Mouse (Mus musculus) left cerebral cortex, adult 18-20 months (tissue): ENCODE measurements around the gene Acat2. TPM values are rescaled to one million over a fixed set of nuclear protein-coding genes. Genes with fewer than 3 reads are reported as not detected.
"Not testable (repeated sequence)": the region's sequence is repeated elsewhere in the genome, so short reads cannot be mapped to it uniquely, and the experiment has no call there.

ENCODE experiments used
- DNase-seq, 2 experiments: peaks; one replicate each; pipeline ENCODE4 v3.0.0; 2021 to 2022; ENCODE audit warnings: low spot score in 2 of 2, mixed read lengths in 1 of 2
- long read RNA-seq, 2 experiments: library from polyadenylated mRNA; stranded (forward); transcript quantifications; one replicate each; pipeline ENCODE4 v2.0.0; 2021
- total RNA-seq, 2 experiments: library from RNA; stranded (reverse); gene quantifications; 2 replicates each; pipeline ENCODE4 v1.2.3; 2021

The Acat2 gene
- 10 to 100 TPM; 63.4 to 71.2 TPM for total RNA-seq
- long read RNA-seq, experiment 1, transcript Acat2-201 (9 exons, 2,250 nt) = major isoform, 78 of 99 reads
- long read RNA-seq, experiment 1, transcript Acat2-203 (8 exons, 1,800 nt) = minor isoform, 12 of 99 reads
- long read RNA-seq, experiment 1, partial matches to known transcripts = 7 of 99 reads
- long read RNA-seq, experiment 1, other reads (novel, unspliced or antisense) = 2 of 99 reads
- long read RNA-seq, experiment 2, transcript Acat2-201 (9 exons, 2,250 nt) = major isoform, 69 of 95 reads
- long read RNA-seq, experiment 2, transcript Acat2-203 (8 exons, 1,800 nt) = minor isoform, 16 of 95 reads
- long read RNA-seq, experiment 2, partial matches to known transcripts = 1 of 95 reads
- long read RNA-seq, experiment 2, other reads (novel, unspliced or antisense) = 9 of 95 reads

GRCm38 (mm10) chr17:12960331-12960873, at the start of gene Acat2:
Gene Acat2 (minus strand): TSS chr17:12960747.
- DNase-seq = peak; percentile 91 to 94

GRCm38 (mm10) chr17:13009887-13010286, 49.3 kb upstream of the Acat2 start:
- DNase-seq = peak; percentile 9 to 13

GRCm38 (mm10) chr17:13008528-13008927, 48.0 kb upstream of the Acat2 start:
- DNase-seq = no peak

GRCm38 (mm10) chr17:13007730-13008425, 47.3 kb upstream of the Acat2 start:
- DNase-seq = peak; percentile 99

GRCm38 (mm10) chr17:13006984-13007383, 46.4 kb upstream of the Acat2 start:
- no peak for DNase-seq

- not testable (repeated sequence) for DNase-seq
Observed at GRCm38 (mm10) chr17:13006546-13006945, 46.0 kb upstream of the Acat2 start, which contains the start of gene Sod2. Gene Sod2 (plus strand): TSS chr17:13006846.

GRCm38 (mm10) chr17:13004436-13004835, 43.9 kb upstream of the Acat2 start:
- DNase-seq = not testable (repeated sequence)

- DNase-seq = not testable (repeated sequence)
Observed at GRCm38 (mm10) chr17:13002243-13002642, 41.7 kb upstream of the Acat2 start.

- no peak for DNase-seq
Observed at GRCm38 (mm10) chr17:12999069-12999468, 38.5 kb upstream of the Acat2 start.

GRCm38 (mm10) chr17:12997890-12998289, 37.3 kb upstream of the Acat2 start:
- no peak for DNase-seq

- peak; percentile 61 to 62 for DNase-seq
Observed at GRCm38 (mm10) chr17:12996345-12996744, 35.8 kb upstream of the Acat2 start.

- no peak for DNase-seq
Observed at GRCm38 (mm10) chr17:12994069-12994468, 33.5 kb upstream of the Acat2 start, which contains the start of gene Wtap. Gene Wtap (minus strand): TSS chr17:12994169.

- peak; percentile 93 to 95 for DNase-seq
Observed at GRCm38 (mm10) chr17:12992470-12992991, 32.0 kb upstream of the Acat2 start.

- DNase-seq = peak; percentile 80 to 87
Observed at GRCm38 (mm10) chr17:12991635-12992358, 31.2 kb upstream of the Acat2 start.

- DNase-seq = no peak
Observed at GRCm38 (mm10) chr17:12991194-12991634, 30.7 kb upstream of the Acat2 start.

GRCm38 (mm10) chr17:12990567-12991145, 30.1 kb upstream of the Acat2 start:
- DNase-seq = no peak

- DNase-seq = not testable (repeated sequence)
Observed at GRCm38 (mm10) chr17:12988096-12988495, 27.5 kb upstream of the Acat2 start.

GRCm38 (mm10) chr17:12983988-12984387, 23.4 kb upstream of the Acat2 start:
- no peak for DNase-seq

GRCm38 (mm10) chr17:12978546-12978945, 18.0 kb upstream of the Acat2 start:
- DNase-seq = no peak

GRCm38 (mm10) chr17:12973851-12974250, 13.3 kb upstream of the Acat2 start:
- DNase-seq = no peak
